Mouse (Mus musculus): Measurements from ENCODE around the gene Tmem163. TPM values are rescaled to one million over a fixed set of nuclear protein-coding genes. Genes with fewer than 3 reads are reported as not detected.

The Tmem163 gene
- polyA plus RNA-seq, 1 experiment, result 53.4 TPM

DNA sequence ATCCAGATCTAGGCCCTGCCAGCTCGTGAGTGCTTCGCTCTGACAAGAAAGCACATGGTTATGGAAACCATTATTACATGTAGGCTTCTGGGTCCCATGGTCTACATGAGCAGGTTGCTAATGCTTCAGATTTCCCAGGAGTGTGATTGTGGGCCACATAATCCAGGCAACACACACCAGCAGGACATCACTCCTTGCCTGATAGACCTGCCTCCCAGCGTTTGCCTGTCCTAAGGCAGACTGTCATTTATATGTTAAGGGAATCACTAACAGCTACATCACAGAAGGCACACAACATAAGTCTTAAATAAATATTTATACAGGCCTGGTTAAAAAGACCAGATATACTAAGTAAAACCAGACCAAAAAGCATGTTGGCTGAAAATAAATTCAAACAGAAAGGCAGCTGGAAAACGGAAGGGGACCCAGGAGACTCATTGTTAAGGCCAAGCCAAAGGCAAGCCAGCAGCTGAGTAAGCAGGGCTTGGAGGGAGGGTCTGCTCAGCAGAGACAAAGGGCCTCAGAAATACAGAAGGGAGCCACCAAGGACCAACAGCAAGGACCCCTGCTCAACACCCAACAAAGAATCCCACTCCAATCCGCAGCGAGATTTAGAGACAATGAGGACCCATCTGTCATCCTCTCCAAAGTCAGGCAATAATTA, 123.4 kb downstream of the Tmem163 start:
- peak; percentile 87 for DNase-seq (ENCODE audit: low read depth)

DNA sequence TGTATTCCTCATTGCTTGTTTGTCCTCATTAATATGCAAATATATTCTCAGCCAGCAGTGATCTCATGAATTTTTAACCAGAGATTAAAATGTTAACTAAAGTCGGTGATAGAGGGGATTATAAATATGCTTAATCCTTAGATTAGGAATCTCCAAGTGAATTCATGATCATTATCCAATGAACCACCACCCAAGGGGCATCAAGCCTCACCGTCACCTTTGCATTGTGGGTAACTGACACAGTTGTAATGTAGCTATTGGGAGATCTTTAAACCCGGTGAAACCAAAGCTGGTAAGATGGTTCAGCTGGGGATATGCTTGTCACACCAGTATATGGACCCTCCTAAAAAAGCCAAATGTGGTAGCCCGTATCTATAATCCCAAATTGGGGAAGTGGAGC, 131.3 kb downstream of the Tmem163 start:
- TF ChIP-seq CTCF (IDR thresholded peaks at IDR 0.05; ENCODE audit: borderline replicate concordance, extremely low read depth, insufficient read depth, insufficient read length), result no peak
- no peak for TF ChIP-seq POLR2A (IDR thresholded peaks at IDR 0.05; ENCODE audit: borderline replicate concordance, extremely low read depth, insufficient read depth, insufficient read length, poor library complexity, severe bottlenecking)
- DNase-seq (ENCODE audit: low read depth), result peak; percentile 50

More for the DNA sequence above, 123.4 kb downstream of the Tmem163 start:
- TF ChIP-seq CTCF (IDR thresholded peaks at IDR 0.05; ENCODE audit: borderline replicate concordance, extremely low read depth, insufficient read depth, insufficient read length) (no peak), POLR2A (IDR thresholded peaks at IDR 0.05; ENCODE audit: borderline replicate concordance, extremely low read depth, insufficient read depth, insufficient read length, poor library complexity, severe bottlenecking) (no peak)

DNA sequence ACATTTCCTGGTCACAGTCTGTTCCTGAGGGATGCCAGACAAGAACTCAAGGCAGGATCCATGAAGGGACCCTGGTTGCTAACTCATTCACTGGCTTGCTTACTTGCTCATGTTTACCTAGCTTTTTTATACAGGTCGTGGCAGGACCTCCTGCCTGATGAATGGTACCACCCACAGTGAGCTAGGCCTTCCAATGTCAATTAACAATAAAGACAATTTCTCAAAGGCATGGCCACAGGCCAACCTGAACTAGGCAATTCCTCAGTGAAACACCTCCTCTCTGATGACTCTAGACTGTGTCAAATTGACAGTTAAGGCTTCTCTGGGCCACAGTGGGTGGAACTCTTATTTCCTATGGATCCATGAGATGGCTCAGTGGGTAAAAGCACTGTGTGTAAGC, 136.6 kb downstream of the Tmem163 start:
- TF ChIP-seq POLR2A (IDR thresholded peaks at IDR 0.05; ENCODE audit: borderline replicate concordance, extremely low read depth, insufficient read depth, insufficient read length, poor library complexity, severe bottlenecking) (no peak), CTCF (IDR thresholded peaks at IDR 0.05; ENCODE audit: borderline replicate concordance, extremely low read depth, insufficient read depth, insufficient read length) (no peak)
- DNase-seq (ENCODE audit: low read depth), result no peak

DNA sequence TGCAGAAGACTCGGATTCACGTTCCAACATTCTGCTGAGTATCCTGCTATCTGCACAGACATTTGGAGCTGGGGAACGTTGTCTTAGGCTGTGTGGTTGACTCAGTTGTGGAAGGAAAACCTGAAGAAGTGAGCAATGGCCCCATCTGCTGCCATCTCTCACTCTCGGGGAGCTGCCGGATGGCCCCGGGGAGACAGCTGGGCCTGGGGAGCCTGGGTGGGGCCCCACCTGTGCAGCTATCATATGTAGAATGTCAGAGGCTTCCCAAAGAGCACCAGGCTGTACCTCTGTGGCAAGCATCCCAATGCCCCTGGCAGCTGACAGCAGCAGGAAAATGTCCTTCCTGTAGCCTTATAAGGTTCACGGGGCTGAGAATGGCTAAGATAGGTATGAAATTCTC, 137.4 kb downstream of the Tmem163 start:
- TF ChIP-seq CTCF (IDR thresholded peaks at IDR 0.05; ENCODE audit: borderline replicate concordance, extremely low read depth, insufficient read depth, insufficient read length) (no peak), POLR2A (IDR thresholded peaks at IDR 0.05; ENCODE audit: borderline replicate concordance, extremely low read depth, insufficient read depth, insufficient read length, poor library complexity, severe bottlenecking) (no peak)
- no peak for DNase-seq (ENCODE audit: low read depth)

DNA sequence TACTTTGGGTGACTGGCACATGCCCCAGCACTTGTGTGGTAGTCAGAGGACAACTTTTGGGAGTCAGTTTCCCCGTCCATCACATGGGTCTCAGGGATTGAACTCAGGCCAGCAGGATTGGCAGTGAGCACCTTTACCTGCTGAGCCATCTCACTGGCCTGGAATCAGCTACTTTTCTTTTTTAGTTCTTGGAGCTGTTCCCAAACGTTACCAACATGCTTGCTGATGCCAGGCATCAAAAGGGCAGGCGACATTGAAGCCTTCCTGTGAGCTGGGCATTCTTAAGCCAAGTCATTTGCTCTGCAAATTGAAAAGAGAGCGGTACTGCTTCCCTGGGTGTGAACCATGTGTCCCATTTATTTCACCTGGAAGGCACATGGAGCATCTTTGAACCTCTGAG, 137.8 kb downstream of the Tmem163 start:
- DNase-seq (ENCODE audit: low read depth), result no peak

DNA sequence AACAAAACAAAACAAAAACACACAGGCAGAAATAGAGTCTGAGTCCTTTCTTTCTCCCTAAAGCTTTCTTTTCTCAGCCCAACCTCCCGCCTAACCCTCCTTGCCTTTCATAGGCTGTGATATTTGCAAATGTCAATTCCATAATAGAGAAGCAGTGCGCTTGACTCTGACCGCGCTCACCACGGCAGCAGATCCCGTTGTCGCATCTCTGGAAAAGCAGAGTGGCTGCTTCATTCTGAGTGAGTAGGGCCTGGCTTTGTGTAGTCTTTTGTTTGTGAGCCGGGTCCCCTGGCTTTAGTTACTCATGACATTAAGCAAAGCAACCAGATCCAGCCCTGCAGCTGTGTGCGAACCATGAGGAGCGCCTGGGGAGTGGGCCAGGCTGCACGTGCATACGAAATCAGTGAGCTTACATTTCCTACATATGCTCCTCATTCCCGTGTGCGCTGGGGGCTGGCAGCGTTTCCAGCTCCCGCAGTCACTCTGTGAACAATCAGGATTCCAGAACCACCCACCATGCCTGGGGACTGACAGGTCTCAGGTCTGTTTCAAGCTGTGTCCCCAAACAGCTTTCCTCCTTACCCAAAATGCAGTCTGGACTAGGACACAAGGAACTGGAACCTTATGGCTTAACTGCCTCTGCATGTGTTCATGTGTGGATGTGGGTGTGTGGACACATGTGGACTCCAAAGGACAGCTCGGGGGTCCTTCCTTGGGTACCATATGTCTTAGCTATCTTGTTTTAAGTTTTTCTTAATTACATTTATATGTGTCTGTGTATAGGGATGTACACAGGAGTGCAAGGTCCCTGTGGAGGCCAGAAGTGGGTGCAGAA, 141.9 kb downstream of the Tmem163 start:
- DNase-seq (ENCODE audit: low read depth), result peak; percentile 93
- TF ChIP-seq CTCF (IDR thresholded peaks at IDR 0.05; ENCODE audit: borderline replicate concordance, extremely low read depth, insufficient read depth, insufficient read length), result no peak
- TF ChIP-seq POLR2A (IDR thresholded peaks at IDR 0.05; ENCODE audit: borderline replicate concordance, extremely low read depth, insufficient read depth, insufficient read length, poor library complexity, severe bottlenecking), result 0 out of 2 replicates have a peak, but pooled peaks have one; percentile 10

More for the DNA sequence above, 137.8 kb downstream of the Tmem163 start:
- TF ChIP-seq CTCF (IDR thresholded peaks at IDR 0.05; ENCODE audit: borderline replicate concordance, extremely low read depth, insufficient read depth, insufficient read length) (no peak), POLR2A (IDR thresholded peaks at IDR 0.05; ENCODE audit: borderline replicate concordance, extremely low read depth, insufficient read depth, insufficient read length, poor library complexity, severe bottlenecking) (no peak)

DNA sequence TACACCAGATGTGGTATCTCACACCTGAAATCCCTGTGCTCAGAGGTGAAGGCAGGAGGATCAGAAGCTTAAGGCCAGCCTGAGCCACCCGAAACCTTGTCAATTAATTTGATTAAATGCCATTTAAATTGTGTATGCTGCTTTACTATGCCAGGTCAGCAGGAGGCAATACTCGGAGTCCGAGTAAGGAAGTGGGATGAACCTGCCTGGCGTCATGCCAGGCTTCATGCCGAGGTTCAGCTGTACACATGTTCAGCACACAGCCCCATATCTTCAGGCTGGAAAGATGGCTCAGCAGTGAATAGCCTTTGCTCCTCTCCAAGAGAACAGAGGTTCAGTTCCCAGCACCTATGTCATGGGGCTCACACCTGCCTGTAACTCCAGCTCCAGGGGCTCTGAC, 142.9 kb downstream of the Tmem163 start:
- peak; percentile 49 for DNase-seq (ENCODE audit: low read depth)
- TF ChIP-seq CTCF (IDR thresholded peaks at IDR 0.05; ENCODE audit: borderline replicate concordance, extremely low read depth, insufficient read depth, insufficient read length) (no peak), POLR2A (IDR thresholded peaks at IDR 0.05; ENCODE audit: borderline replicate concordance, extremely low read depth, insufficient read depth, insufficient read length, poor library complexity, severe bottlenecking) (no peak)

DNA sequence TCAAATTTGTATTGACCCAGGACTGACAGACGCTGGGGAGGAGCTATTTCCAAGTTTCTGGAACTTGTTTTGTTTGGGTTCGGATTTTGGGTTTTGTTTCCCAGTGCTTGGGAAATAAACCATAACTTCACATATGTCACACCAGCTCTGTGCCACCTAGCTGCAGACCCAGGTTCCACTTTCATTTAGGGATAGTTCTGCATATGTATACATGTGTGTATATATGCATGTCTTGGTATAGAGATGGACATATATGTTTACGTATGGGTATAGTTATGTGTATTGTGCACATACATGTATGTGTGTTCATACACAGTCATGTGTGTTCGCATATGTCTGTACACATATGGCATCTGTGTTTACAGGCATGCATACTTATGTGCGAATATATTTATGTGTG, 147.6 kb downstream of the Tmem163 start:
- DNase-seq (ENCODE audit: low read depth), result no peak
- no peak for TF ChIP-seq POLR2A (IDR thresholded peaks at IDR 0.05; ENCODE audit: borderline replicate concordance, extremely low read depth, insufficient read depth, insufficient read length, poor library complexity, severe bottlenecking)
- TF ChIP-seq CTCF (IDR thresholded peaks at IDR 0.05; ENCODE audit: borderline replicate concordance, extremely low read depth, insufficient read depth, insufficient read length), result no peak

DNA sequence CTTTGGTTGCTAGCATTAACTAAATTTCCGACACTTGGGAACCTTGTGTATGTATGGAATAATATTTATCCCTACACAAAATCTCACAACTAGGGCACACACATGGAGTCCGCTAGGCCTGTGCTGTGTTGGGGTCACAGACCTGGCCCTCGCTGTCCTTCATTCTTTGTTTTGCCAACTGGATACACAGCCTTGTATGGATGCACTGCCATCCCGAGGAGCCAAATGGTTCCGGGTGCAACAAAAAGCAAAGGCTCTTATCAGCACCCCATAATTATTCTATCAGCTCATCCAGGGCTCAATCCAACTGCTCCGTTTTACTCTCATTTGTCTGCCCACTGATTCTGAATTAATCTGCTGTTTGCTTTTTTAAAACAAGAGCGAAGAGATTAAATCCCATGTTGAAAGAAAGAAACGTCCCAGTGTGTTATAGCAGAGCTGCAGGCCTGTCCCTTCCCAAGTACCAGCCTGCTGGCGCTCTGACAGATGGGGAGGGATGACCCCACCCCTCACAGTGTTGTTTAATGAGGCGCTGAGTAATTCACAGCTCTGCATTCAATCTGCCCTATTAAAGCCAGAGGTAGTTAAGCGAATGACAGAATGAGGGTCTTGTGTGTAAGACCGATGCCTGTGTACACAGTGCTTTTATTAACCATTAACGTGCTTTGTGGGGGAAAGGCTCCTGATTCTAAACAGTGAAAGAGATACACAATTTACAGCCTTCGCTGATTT, 148.3 kb downstream of the Tmem163 start:
- TF ChIP-seq CTCF (IDR thresholded peaks at IDR 0.05; ENCODE audit: borderline replicate concordance, extremely low read depth, insufficient read depth, insufficient read length) (no peak), POLR2A (IDR thresholded peaks at IDR 0.05; ENCODE audit: borderline replicate concordance, extremely low read depth, insufficient read depth, insufficient read length, poor library complexity, severe bottlenecking) (no peak)
- DNase-seq (ENCODE audit: low read depth), result peak; percentile 97

DNA sequence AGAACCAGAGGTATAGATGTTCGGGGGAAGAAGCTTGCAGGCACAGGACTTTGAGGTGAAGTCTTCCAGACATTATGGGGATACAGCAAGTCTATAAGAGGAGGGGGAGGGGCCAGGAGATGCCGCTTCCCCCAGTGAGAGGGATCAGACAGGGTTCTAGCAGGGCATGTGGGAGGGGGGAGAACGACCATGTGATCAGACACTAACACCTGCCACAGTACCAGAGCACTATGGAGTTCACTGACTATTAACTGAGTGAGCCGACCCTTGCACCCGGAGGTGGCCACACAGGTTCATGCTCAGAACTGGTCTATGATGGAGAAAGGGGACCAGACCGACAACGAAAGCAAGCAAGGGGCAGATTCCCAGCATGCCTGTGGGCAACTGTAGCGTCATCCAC, 156.0 kb downstream of the Tmem163 start:
- no peak for TF ChIP-seq POLR2A (IDR thresholded peaks at IDR 0.05; ENCODE audit: borderline replicate concordance, extremely low read depth, insufficient read depth, insufficient read length, poor library complexity, severe bottlenecking)
- no peak for TF ChIP-seq CTCF (IDR thresholded peaks at IDR 0.05; ENCODE audit: borderline replicate concordance, extremely low read depth, insufficient read depth, insufficient read length)
- no peak for DNase-seq (ENCODE audit: low read depth)

DNA sequence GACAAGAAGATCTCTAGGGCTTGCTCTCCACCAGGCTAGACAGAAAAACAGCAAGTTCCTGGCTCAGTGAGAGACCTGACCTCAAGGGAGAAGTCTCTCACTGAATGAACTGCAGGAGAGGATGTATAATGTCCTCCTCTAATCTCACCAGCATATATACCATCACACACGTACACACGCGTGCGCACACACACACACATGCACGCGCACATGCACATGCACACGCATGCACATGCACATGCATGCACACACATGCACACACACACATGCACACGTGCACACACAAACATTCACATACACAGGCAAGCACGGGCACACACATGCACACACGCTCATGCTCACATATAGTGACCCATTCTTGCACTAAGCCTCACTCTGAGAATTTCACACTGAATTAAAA, 164.5 kb downstream of the Tmem163 start:
- TF ChIP-seq CTCF (IDR thresholded peaks at IDR 0.05; ENCODE audit: borderline replicate concordance, extremely low read depth, insufficient read depth, insufficient read length) (no peak), POLR2A (IDR thresholded peaks at IDR 0.05; ENCODE audit: borderline replicate concordance, extremely low read depth, insufficient read depth, insufficient read length, poor library complexity, severe bottlenecking) (no peak)
- DNase-seq (ENCODE audit: low read depth), result no peak
